Mouse (Mus musculus) stomach, postnatal 0 days (tissue): ENCODE measurements around the gene Pik3cg.

Source experiments
- CTCF ChIP-seq: IDR thresholded peaks from 2 replicates; pipeline ENCODE4 v1.5.1; 2016; ENCODE audit warnings: antibody characterized with exemption, low read depth, mild to moderate bottlenecking, moderate library complexity
- EP300 ChIP-seq: optimal IDR thresholded peaks from 2 replicates; pipeline ENCODE3; 2016; ENCODE audit warnings: antibody characterized with exemption

DNA sequence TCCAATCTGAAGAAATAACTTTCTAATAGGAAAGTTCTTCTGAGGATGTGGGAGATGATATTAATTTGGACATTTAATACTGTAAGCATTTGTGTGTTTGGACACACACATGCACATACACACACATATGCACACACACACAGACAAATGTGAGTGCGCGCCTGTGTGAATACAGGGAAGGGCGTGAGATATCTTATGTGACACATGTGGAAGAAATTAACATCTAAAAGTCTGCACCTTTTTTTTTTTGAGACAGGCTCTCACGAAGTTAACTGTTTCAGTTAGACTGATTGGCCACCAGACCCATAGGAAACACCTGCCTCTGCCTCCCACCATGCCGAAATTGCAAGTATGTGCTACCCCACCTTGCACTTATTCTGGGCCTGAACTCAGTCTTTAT is 64.7 kb downstream of the Pik3cg start:
- TF ChIP-seq CTCF (no peak), EP300 (no peak)
